Mouse (Mus musculus): ENCODE results near the gene Hmmr. TPM values are rescaled to one million over a fixed set of nuclear protein-coding genes. Genes with fewer than 3 reads are reported as not detected.
A peak's percentile ranks its signal among the peaks of the same experiment; 100 is the strongest.

Hmmr gene
- total RNA-seq (2021) = under 1 TPM; 0.30 to 0.38 TPM
- long read RNA-seq, experiment 1 = 0 reads
- long read RNA-seq, experiment 2 = 0 reads

GRCm38 (mm10) chr11:40733339-40734174 lies at the start of gene Hmmr, which contains the start of gene Nudcd2:
Gene Hmmr, minus strand, starts transcription at chr11:40733422.
Gene Nudcd2, plus strand, starts transcription at chr11:40733667.
- intact Hi-C loops (cut with DNase I) = loop anchor here (5.0 kb wide), 1 partner anchor 41 kb away; no protein-coding TSS in a partner anchor
- peak; percentile 85 for DNase-seq

GRCm38 (mm10) chr11:40781857-40782256 lies 48.6 kb upstream of the Hmmr start:
- DNase-seq = no peak
- intact Hi-C loops (cut with DNase I) = no loop called here

GRCm38 (mm10) chr11:40775315-40776269 lies 42.4 kb upstream of the Hmmr start:
- intact Hi-C loops (cut with DNase I) = no loop called here
- no peak for DNase-seq

- intact Hi-C loops (cut with DNase I) = no loop called here
These were observed 31.5 kb upstream of the Hmmr start for GRCm38 (mm10) chr11:40764690-40765089.

GRCm38 (mm10) chr11:40763395-40763794 lies 30.2 kb upstream of the Hmmr start:
- DNase-seq = no peak
- intact Hi-C loops (cut with DNase I) = no loop called here

More at GRCm38 (mm10) chr11:40764690-40765089, 31.5 kb upstream of the Hmmr start:
- DNase-seq = no peak

GRCm38 (mm10) chr11:40759896-40760295 lies 26.7 kb upstream of the Hmmr start:
- intact Hi-C loops (cut with DNase I) = no loop called here

GRCm38 (mm10) chr11:40755968-40756367 lies 22.7 kb upstream of the Hmmr start:
- DNase-seq = no peak
- intact Hi-C loops (cut with DNase I) = no loop called here

More at GRCm38 (mm10) chr11:40759896-40760295, 26.7 kb upstream of the Hmmr start:
- DNase-seq = no peak

GRCm38 (mm10) chr11:40755109-40755627 lies 21.9 kb upstream of the Hmmr start, which contains the start of gene Ccng1:
Gene Ccng1, minus strand, starts transcription at chr11:40755311.
- intact Hi-C loops (cut with DNase I) = no loop called here
- peak; percentile 82 to 88 for DNase-seq

- intact Hi-C loops (cut with DNase I) = loop anchor here (5.0 kb wide), 1 partner anchor 62 kb away; no protein-coding TSS in a partner anchor
- no peak for DNase-seq
These were observed 21.5 kb upstream of the Hmmr start for GRCm38 (mm10) chr11:40754664-40755107.

- no peak for DNase-seq
- intact Hi-C loops (cut with DNase I) = loop anchor here (5.0 kb wide), 1 partner anchor 62 kb away; no protein-coding TSS in a partner anchor
These were observed 20.6 kb upstream of the Hmmr start for GRCm38 (mm10) chr11:40753836-40754235.

- intact Hi-C loops (cut with DNase I) = no loop called here
- DNase-seq = no peak
These were observed 14.5 kb upstream of the Hmmr start for GRCm38 (mm10) chr11:40747716-40748115.

- DNase-seq = no peak
- intact Hi-C loops (cut with DNase I) = no loop called here
These were observed 13.1 kb upstream of the Hmmr start for GRCm38 (mm10) chr11:40746361-40746760.

GRCm38 (mm10) chr11:40744348-40744747 lies 11.1 kb upstream of the Hmmr start:
- no peak for DNase-seq
- intact Hi-C loops (cut with DNase I) = no loop called here

GRCm38 (mm10) chr11:40741605-40742262 lies 8.5 kb upstream of the Hmmr start:
- no peak for DNase-seq

GRCm38 (mm10) chr11:40737369-40737768 lies 4.1 kb upstream of the Hmmr start:
- no peak for DNase-seq
- intact Hi-C loops (cut with DNase I) = no loop called here

More at GRCm38 (mm10) chr11:40741605-40742262, 8.5 kb upstream of the Hmmr start:
- intact Hi-C loops (cut with DNase I) = no loop called here

- intact Hi-C loops (cut with DNase I) = loop anchor here (5.0 kb wide), 1 partner anchor 42 kb away; no protein-coding TSS in a partner anchor
- DNase-seq = no peak
These were observed 1.1 kb upstream of the Hmmr start for GRCm38 (mm10) chr11:40734251-40734752.

GRCm38 (mm10) chr11:40732997-40733338 lies 254 bp downstream of the Hmmr start:
- DNase-seq = no peak
- intact Hi-C loops (cut with DNase I) = loop anchor here (5.0 kb wide), 1 partner anchor 41 kb away; no protein-coding TSS in a partner anchor

GRCm38 (mm10) chr11:40718324-40718723 lies 14.9 kb downstream of the Hmmr start:
- no peak for DNase-seq
- intact Hi-C loops (cut with DNase I) = no loop called here

GRCm38 (mm10) chr11:40715524-40715923 lies 17.7 kb downstream of the Hmmr start:
- intact Hi-C loops (cut with DNase I) = no loop called here
- DNase-seq = no peak
